26 mouse cellular contexts compared by ENCODE assay signal in genomic region chr1:118553045-118553444, GRCm38 (mm10).
"Had no signal": no experiment of that assay in that cellular context is flagged by ENCODE, and none has a peak within 500 bp of the region (broad histone marks: within the 10 kb centered on the region; RNA-seq: fewer than 3 reads in every experiment).

No protein-coding gene starts in this region.

- H3K4me3 ChIP-seq: embryonic facial prominence, embryonic 10.5 days; embryonic facial prominence, embryonic 12.5 days; embryonic facial prominence, embryonic 13.5 days; embryonic facial prominence, embryonic 15.5 days; erythroblast, embryonic 14.5 days; forebrain, embryonic 10.5 days; forebrain, embryonic 12.5 days; forebrain, embryonic 13.5 days; forebrain, embryonic 15.5 days; gastrocnemius, adult 2 months; heart, adult 2 months had no signal

- H3K9me3 ChIP-seq: embryonic facial prominence, embryonic 10.5 days; embryonic facial prominence, embryonic 12.5 days; embryonic facial prominence, embryonic 13.5 days; embryonic facial prominence, embryonic 15.5 days; forebrain, embryonic 10.5 days; forebrain, embryonic 12.5 days; forebrain, embryonic 13.5 days; forebrain, embryonic 15.5 days had no signal

- DNase-seq: cerebellum, adult 9-10 months; cerebellum, adult 9-11 months; cerebellum, postnatal 10 days; cerebellum, postnatal 14 days; cerebellum, postnatal 25 days; cerebellum, postnatal 36 days; embryo, embryonic 11 days; forebrain, postnatal 0 days; gastrocnemius, adult 2 months; gastrocnemius, postnatal 10 days; gastrocnemius, postnatal 14 days; gastrocnemius, postnatal 36 days; heart, adult 11 months; heart, adult 18-20 months; heart, adult 2 months had no signal

- H3K4me1 ChIP-seq: embryonic facial prominence, embryonic 10.5 days; embryonic facial prominence, embryonic 12.5 days; embryonic facial prominence, embryonic 13.5 days; embryonic facial prominence, embryonic 15.5 days; forebrain, embryonic 10.5 days; forebrain, embryonic 12.5 days; forebrain, embryonic 13.5 days; forebrain, embryonic 15.5 days had no signal

- H3K27ac ChIP-seq: embryonic facial prominence, embryonic 10.5 days; embryonic facial prominence, embryonic 12.5 days; embryonic facial prominence, embryonic 13.5 days; embryonic facial prominence, embryonic 15.5 days; forebrain, embryonic 10.5 days; forebrain, embryonic 12.5 days; forebrain, embryonic 13.5 days; forebrain, embryonic 15.5 days; gastrocnemius, adult 2 months; heart, adult 2 months had no signal

- H3K27me3 ChIP-seq: embryonic facial prominence, embryonic 12.5 days; embryonic facial prominence, embryonic 13.5 days; embryonic facial prominence, embryonic 15.5 days; forebrain, embryonic 12.5 days; forebrain, embryonic 13.5 days; forebrain, embryonic 15.5 days had no signal

- H3K9ac ChIP-seq: embryonic facial prominence, embryonic 12.5 days; embryonic facial prominence, embryonic 13.5 days; embryonic facial prominence, embryonic 15.5 days; forebrain, embryonic 12.5 days; forebrain, embryonic 13.5 days; forebrain, embryonic 15.5 days; forebrain, postnatal 0 days had no signal

- ATAC-seq: forebrain, embryonic 13.5 days; forebrain, embryonic 14.5 days; forebrain, embryonic 15.5 days; forebrain, embryonic 16.5 days; forebrain, postnatal 0 days had no signal
